Mouse (Mus musculus) midbrain, embryonic 13.5 days (tissue): ENCODE measurements at regions not wholly inside any gene's neighbourhood (a gene's known extent, or its start where the extent isn't known, plus 50 kb on each side); places are given as distances from the start of the nearest gene placed in this dataset.

Source experiments
- ATAC-seq: fragments of 200-750 bp; cut with Nextera tagmentation; 2 replicates; pipeline ENCODE4 v1.8.0; 2017; ENCODE audit warnings: mild to moderate bottlenecking, moderate TSS enrichment, moderate library complexity
- H3K27ac ChIP-seq: fragments of 300-500 bp; sonication (generic); 2 replicates; pipeline ENCODE4 v1.5.1; 2015; ENCODE audit warnings: inconsistent platforms, mild to moderate bottlenecking, moderate library complexity
- H3K27me3 ChIP-seq: fragments of 300-500 bp; sonication (generic); 2 replicates; pipeline ENCODE4 v1.6.1; 2015; ENCODE audit warnings: mild to moderate bottlenecking, inconsistent platforms
- H3K36me3 ChIP-seq: fragments of 300-500 bp; sonication (generic); 2 replicates; pipeline ENCODE4 v1.6.1; 2015; ENCODE audit warnings: mild to moderate bottlenecking, inconsistent platforms
- H3K4me1 ChIP-seq: fragments of 300-500 bp; sonication (generic); replicated peaks from 2 replicates; pipeline ENCODE4 v1.6.1; 2015; ENCODE audit warnings: inconsistent platforms
- H3K4me2 ChIP-seq: fragments of 300-500 bp; sonication (generic); replicated peaks from 2 replicates; pipeline ENCODE4 v1.6.1; 2015; ENCODE audit warnings: moderate library complexity, mild to moderate bottlenecking, inconsistent platforms
- H3K4me3 ChIP-seq: fragments of 300-500 bp; sonication (generic); replicated peaks from 2 replicates; pipeline ENCODE4 v1.5.1; 2015; ENCODE audit warnings: mild to moderate bottlenecking, inconsistent platforms
- H3K9ac ChIP-seq: fragments of 300-500 bp; sonication (generic); replicated peaks from 2 replicates; pipeline ENCODE4 v1.6.1; 2015; ENCODE audit warnings: mild to moderate bottlenecking, inconsistent platforms
- H3K9me3 ChIP-seq: fragments of 300-500 bp; sonication (generic); 2 replicates; pipeline ENCODE4 v1.6.1; 2016; ENCODE audit warnings: mild to moderate bottlenecking, inconsistent platforms
- WGBS: fragments of 180-500 bp; shearing (Covaris S2); methylation state at CpG from one replicate; pipeline ENCODE4 v1.1.7; 2015; 5-methylcytosine and 5-hydroxymethylcytosine counted together

DNA sequence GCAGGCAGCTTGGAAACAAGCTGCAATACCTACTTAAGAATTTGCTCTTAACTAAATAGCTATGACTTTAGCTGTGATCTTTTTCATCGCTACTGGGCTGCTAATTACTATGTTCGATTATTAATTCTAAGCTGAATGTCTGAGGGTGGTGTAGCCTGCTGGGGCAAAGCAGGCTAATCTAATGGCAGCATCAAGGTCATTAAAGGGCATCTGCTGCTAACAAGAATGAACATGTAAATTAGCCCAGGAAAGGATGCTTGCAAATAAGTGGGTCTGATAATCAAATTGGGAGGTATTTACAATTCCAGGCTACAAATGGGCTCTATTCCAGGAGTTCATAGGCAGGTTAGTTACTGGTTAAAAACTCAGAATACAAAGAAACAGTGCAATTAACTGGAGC, 327.5 kb upstream of the Gcfc2 start:
- no peaks in the 10 kb centered on the region for H3K36me3 ChIP-seq
- H3K9ac ChIP-seq: no peak overlapping the region
- H3K27me3 ChIP-seq: no peaks in the 10 kb centered on the region
- H3K4me2 ChIP-seq: no peak overlapping the region
- H3K4me1 ChIP-seq: peaks cover 11% of the 10 kb centered on the region; the same call in 1 of the 2 replicates
- no peak for ATAC-seq
- no peak overlapping the region for H3K4me3 ChIP-seq
- WGBS: 48% methylated on average over 2 of the region's 2 CpGs
- no peak overlapping the region for H3K27ac ChIP-seq
- no peaks in the 10 kb centered on the region for H3K9me3 ChIP-seq

DNA sequence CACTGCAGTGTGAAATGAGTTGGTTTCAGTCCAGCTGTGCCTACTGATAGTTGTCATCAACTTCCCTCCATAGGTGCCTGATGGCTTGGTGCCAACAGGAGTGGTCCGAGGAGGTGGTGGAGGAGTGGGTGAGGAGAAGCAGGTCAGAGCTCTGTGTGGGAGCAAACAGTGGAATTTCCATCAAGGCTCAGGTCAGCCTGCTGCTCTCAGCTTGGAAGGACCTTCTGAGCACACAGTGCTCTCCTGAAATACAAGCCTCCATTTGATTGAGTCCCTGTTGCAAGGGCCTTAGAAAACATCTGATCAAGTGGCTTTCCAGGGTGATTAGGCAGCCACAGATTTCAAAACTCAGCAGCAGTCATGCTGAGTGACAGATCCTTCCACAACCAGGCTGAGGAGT, 314.8 kb upstream of the Gcfc2 start:
- 64% methylated on average over 1 of the region's 1 CpGs for WGBS

DNA sequence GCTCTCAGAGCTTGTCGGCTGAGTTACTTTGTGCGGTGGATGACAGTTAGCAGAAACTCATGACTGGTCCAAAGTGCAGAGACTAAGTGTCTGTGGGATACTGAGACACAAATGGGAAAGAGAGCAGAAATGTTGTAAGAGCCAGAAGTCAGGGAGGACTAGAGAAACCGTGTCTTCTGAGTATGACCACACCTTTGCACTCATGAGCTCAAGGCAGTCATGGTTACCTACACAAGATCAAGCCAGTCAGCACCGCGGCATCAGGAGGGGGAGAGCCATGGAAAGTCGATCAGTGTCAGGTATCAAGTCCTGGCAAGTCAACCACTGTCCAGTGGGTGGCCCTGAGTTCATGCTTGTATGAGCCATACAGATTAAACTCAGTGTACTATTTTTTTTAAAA, 311.5 kb upstream of the Gcfc2 start:
- Histone ChIP-seq H3K4me1 (no peaks in the 10 kb centered on the region), H3K4me2 (no peak overlapping the region), H3K9ac (no peak overlapping the region), H3K27me3 (no peaks in the 10 kb centered on the region), H3K4me3 (no peak overlapping the region), H3K36me3 (no peaks in the 10 kb centered on the region), H3K9me3 (no peaks in the 10 kb centered on the region), H3K27ac (no peak overlapping the region)
- no peak for ATAC-seq
- WGBS: 95% methylated on average over 6 of the region's 6 CpGs

More for the DNA sequence above, 314.8 kb upstream of the Gcfc2 start:
- H3K36me3 ChIP-seq: no peaks in the 10 kb centered on the region
- H3K4me2 ChIP-seq: no peak overlapping the region
- H3K27ac ChIP-seq: no peak overlapping the region
- H3K9ac ChIP-seq: no peak overlapping the region
- H3K4me3 ChIP-seq: no peak overlapping the region
- H3K9me3 ChIP-seq: no peaks in the 10 kb centered on the region
- no peak for ATAC-seq
- H3K4me1 ChIP-seq: no peaks in the 10 kb centered on the region
- H3K27me3 ChIP-seq: no peaks in the 10 kb centered on the region

DNA sequence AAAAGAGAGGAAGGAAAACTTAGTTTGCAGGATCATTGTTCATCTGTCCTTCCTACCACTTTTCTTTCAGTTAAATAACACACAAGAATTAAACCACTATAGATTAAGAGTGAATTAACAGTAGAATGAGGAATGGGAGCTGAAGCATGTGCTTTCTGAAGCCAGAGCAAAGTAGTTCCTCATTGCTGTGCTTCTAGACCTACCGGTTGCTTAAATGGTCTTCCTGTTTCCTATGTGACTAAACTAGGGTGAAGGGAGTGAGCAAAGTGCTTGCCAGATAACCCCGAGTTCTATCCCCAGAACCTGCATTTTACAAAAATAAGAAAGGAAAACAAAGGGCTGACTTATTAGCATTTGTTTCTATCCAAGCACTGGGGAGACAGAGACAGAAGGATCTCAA, 305.5 kb upstream of the Gcfc2 start:
- no peak overlapping the region for H3K4me2 ChIP-seq
- ATAC-seq: no peak
- H3K9me3 ChIP-seq: no peaks in the 10 kb centered on the region
- H3K4me3 ChIP-seq: no peak overlapping the region
- H3K9ac ChIP-seq: no peak overlapping the region
- no peaks in the 10 kb centered on the region for H3K27me3 ChIP-seq
- no peak overlapping the region for H3K27ac ChIP-seq
- H3K36me3 ChIP-seq: no peaks in the 10 kb centered on the region
- H3K4me1 ChIP-seq: no peaks in the 10 kb centered on the region
- WGBS: 77% methylated on average over 2 of the region's 2 CpGs

DNA sequence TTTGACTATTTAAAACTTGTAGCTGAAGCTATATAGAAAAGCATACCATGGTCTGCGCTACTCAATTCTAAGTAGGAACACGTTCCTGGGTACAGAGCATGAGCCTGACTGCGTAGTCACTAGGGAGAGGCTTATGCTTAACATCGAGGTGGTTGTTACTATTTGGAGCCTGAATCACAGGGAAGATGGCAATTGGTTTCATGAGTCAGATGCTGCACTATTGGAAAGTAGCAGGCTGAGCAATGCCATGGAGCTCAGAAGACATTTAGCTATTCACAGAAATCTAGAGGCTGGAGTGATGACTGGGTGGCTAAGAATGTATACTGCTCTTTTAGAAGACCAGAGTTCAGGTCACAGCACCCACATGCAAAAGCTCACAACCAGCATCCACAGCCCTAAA, 302.4 kb upstream of the Gcfc2 start:
- no peak overlapping the region for H3K4me2 ChIP-seq
- 94% methylated on average over 4 of the region's 4 CpGs for WGBS
- H3K4me1 ChIP-seq: no peaks in the 10 kb centered on the region
- H3K4me3 ChIP-seq: no peak overlapping the region
- H3K36me3 ChIP-seq: no peaks in the 10 kb centered on the region
- H3K27me3 ChIP-seq: no peaks in the 10 kb centered on the region
- no peak for ATAC-seq
- no peaks in the 10 kb centered on the region for H3K9me3 ChIP-seq
- no peak overlapping the region for H3K27ac ChIP-seq
- H3K9ac ChIP-seq: no peak overlapping the region

DNA sequence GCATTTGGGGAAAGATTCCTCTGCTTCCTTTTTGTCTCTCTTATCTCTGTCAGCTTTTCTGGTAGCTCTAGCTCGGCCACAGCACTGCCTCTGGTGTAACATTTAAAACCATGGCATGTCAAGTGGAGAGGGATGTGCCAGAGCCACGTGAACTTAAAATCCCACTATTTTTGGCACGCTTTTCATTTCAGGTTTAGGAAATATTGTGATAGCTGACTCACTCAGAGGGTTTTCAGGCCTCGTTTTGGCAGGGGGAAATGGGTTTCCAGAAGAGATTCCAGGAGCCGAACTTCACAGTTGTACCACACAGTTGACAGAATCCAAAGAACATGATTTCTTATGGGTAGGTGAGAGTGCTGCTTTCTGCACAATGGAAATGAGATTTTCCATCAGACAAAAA, 300.8 kb upstream of the Gcfc2 start:
- H3K9me3 ChIP-seq: no peaks in the 10 kb centered on the region
- no peak for ATAC-seq
- WGBS: 83% methylated on average over 5 of the region's 5 CpGs
- no peak overlapping the region for H3K9ac ChIP-seq
- H3K4me3 ChIP-seq: no peak overlapping the region
- H3K4me1 ChIP-seq: no peaks in the 10 kb centered on the region
- H3K27ac ChIP-seq: no peak overlapping the region
- H3K4me2 ChIP-seq: no peak overlapping the region
- H3K36me3 ChIP-seq: no peaks in the 10 kb centered on the region
- no peaks in the 10 kb centered on the region for H3K27me3 ChIP-seq

DNA sequence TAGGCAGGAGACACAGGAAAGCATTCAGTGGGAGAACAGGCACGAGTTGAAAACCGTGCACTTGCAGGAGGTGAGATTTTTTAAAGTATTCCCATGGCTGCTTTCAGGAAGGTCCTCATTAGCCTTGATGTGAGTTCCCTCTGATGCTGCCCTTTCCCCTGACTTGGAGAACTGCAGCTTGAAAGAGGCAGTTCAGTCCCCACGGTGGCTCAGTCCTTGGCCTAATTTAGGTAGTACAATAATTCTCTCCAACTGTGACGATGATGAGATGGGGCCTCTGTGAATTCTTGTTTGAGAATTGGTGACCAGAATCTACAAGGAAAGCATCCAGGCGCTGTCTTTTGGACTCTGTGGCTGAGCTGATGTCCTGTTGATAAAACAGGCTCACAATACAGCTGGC, 298.5 kb upstream of the Gcfc2 start:
- Histone ChIP-seq H3K4me3 (no peak overlapping the region), H3K4me2 (no peak overlapping the region), H3K9me3 (no peaks in the 10 kb centered on the region), H3K36me3 (no peaks in the 10 kb centered on the region), H3K27ac (no peak overlapping the region), H3K27me3 (no peaks in the 10 kb centered on the region), H3K9ac (no peak overlapping the region), H3K4me1 (no peaks in the 10 kb centered on the region)
- ATAC-seq: 0 out of 2 replicates have a peak, but pooled peaks have one; percentile 45
- 70% methylated on average over 5 of the region's 5 CpGs for whole genome bisulfite sequencing

DNA sequence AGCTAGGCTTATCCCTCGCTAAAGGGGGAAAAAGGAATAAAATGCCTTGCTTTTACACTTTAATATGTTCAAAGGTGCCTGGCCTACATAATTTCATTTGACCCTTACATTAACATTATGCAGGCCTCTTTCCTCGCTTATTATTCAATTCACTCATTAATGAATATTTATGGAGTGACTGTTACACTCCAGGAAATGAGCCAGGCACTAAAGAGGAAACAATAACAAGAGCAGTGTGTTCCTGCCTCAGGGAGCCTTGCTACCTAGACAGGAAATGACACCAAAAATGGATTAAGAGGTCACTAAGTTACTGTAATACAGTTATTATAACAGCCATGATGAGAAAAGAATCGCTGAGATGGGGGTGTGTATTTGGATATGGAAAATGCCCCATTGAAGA, 289.9 kb upstream of the Gcfc2 start:
- Histone ChIP-seq H3K36me3 (no peaks in the 10 kb centered on the region), H3K4me3 (no peak overlapping the region), H3K4me2 (no peak overlapping the region), H3K9me3 (no peaks in the 10 kb centered on the region), H3K27me3 (no peaks in the 10 kb centered on the region), H3K9ac (no peak overlapping the region), H3K27ac (no peak overlapping the region), H3K4me1 (peaks cover 8% of the 10 kb centered on the region; the same call in 1 of the 2 replicates)
- WGBS: 63% methylated on average over 3 of the region's 3 CpGs
- 0 out of 2 replicates have a peak, but pooled peaks have one; percentile 9 for ATAC-seq

DNA sequence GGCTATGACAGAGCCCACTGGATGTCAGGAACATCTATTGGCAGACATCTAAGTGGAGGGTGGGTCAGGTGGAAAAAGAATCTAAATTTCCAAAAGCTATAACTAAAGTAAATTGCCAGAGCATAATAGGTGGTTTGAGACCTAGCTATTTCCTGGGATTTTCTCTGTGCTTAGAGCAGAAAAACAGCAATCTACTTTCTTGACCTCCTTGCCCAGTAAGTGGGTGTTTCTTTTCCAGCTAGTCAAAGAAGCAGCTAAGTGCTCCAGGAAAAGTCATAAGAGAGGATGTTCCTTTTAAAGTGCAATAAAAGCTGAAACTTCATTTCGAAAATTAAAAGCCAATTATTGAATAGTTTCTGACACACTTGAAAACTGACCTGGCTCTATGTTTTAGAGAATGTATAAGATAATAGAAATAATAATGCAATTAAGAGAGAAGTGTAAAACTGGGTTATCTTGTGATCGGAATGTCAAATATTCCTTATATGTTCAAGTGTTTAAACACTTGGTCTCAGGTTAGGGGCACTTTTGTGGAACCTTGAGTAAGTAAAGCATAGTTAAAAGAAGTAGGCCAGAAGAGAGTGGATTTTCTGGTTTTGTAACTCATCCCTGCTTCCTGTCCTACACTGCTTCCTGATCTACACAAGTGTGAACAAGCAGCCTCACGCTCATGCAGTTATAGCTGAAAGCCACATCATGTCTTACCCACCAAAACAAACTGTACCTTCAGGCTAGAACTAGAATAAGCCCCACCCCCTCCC, 275.7 kb upstream of the Gcfc2 start:
- no peaks in the 10 kb centered on the region for H3K27me3 ChIP-seq
- H3K4me2 ChIP-seq: no peak overlapping the region
- H3K27ac ChIP-seq: no peak overlapping the region
- no peak for ATAC-seq
- no peak overlapping the region for H3K9ac ChIP-seq
- H3K4me1 ChIP-seq: no peaks in the 10 kb centered on the region
- no peaks in the 10 kb centered on the region for H3K9me3 ChIP-seq
- H3K36me3 ChIP-seq: no peaks in the 10 kb centered on the region
- no peak overlapping the region for H3K4me3 ChIP-seq
- WGBS: 92% methylated on average over 3 of the region's 3 CpGs

DNA sequence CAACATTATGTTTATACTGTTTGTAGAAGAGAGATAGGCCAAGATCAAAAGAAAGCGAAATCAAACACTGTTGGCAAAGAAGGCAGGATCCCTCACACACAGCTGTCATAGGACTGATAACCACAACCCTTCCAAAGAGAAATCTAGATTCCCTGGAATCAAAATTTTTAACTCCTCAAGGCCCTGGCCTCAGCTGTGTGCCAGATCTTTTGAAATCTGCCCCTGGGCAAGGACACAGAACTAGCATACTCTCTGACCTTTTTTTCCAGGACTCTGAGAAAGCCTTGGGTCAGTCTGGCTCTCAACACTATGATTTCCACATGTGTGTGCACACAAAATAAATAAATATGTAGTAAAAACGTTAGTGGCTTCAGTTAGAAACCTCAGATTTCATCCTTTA, 271.6 kb upstream of the Gcfc2 start:
- WGBS: 70% methylated on average over 2 of the region's 2 CpGs
- Histone ChIP-seq H3K4me2 (no peak overlapping the region), H3K9me3 (no peaks in the 10 kb centered on the region), H3K27me3 (no peaks in the 10 kb centered on the region), H3K27ac (no peak overlapping the region), H3K9ac (no peak overlapping the region), H3K4me1 (no peaks in the 10 kb centered on the region), H3K4me3 (no peak overlapping the region), H3K36me3 (no peaks in the 10 kb centered on the region)
- no peak for ATAC-seq

DNA sequence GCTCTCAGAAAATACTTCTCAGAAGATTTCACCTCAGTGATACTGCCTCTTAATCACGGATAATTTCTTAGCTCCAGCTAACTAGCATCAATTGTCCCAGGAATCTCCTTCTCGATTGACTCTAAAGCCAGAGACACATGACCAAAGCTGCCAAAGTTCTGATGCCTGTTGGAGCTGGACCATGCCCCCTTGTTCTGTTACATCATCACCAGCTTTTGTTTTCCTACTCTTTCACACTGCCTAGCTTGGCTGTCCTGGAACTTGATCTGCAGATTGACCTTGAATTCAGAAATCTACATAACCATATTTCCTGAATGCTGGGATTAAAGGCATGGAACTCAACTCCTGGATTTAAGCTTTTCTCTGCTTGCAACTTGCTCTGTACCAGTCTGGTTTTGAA, 268.3 kb upstream of the Gcfc2 start:
- Histone ChIP-seq H3K4me3 (no peak overlapping the region), H3K9ac (no peak overlapping the region), H3K4me2 (no peak overlapping the region), H3K9me3 (no peaks in the 10 kb centered on the region), H3K27me3 (no peaks in the 10 kb centered on the region), H3K27ac (no peak overlapping the region), H3K4me1 (peaks cover 5% of the 10 kb centered on the region; the same call in 1 of the 2 replicates), H3K36me3 (no peaks in the 10 kb centered on the region)
- 93% methylated on average over 2 of the region's 2 CpGs for WGBS
- ATAC-seq: no peak

DNA sequence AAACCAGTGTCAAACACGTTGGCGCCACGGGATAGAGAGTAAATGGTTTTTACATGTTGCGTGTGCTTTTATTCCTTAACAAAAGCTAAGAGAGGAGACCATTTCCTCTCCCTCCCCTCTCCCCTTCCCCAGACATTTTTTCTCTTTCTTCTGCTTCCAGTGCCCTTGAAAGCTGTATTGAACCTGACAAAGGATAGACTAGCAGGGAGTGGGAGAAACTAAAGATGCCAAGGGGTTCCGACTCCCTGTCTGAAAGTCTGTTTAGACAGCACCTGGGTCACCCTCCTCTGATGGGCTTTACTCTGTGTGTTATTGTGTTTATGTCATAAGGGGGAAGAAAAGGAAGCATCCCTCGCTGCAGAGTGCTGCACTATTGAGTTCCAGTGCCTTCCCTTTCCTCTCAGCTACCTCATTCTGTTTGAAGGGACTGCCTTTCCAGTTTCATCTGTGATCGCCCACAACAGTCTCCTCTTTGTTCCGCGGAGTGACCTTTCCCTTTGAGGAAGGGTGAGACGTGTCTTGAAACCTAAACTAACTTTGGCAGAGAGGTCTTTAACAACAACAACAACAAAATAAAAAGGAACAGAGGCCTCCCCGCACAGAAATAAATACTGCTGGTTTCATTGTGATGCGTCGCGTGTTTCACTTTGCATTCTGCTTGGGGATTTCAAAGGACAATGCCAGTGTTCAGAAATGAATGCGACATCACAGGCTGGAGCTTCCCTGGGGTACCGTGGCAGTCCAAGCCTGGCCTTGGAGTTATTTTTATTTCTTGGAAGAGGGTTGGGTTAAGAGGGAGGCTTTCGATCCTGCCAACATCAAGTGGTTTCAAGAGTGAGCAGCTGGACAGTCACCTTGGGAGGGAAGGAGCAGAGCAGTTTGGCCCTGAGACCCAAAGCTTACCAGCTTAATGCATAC, 262.7 kb upstream of the Gcfc2 start:
- H3K4me1 ChIP-seq: peaks cover 17% of the 10 kb centered on the region
- peak overlapping the region; percentile 82 for H3K27ac ChIP-seq
- H3K9ac ChIP-seq: no peak overlapping the region; the same call in 1 of the 2 replicates
- H3K27me3 ChIP-seq: no peaks in the 10 kb centered on the region
- no peaks in the 10 kb centered on the region for H3K36me3 ChIP-seq
- no peak overlapping the region for H3K4me3 ChIP-seq
- peak; percentile 92 for ATAC-seq
- 21% methylated on average over 17 of the region's 17 CpGs for WGBS
- no peaks in the 10 kb centered on the region for H3K9me3 ChIP-seq
- H3K4me2 ChIP-seq: peak overlapping the region; percentile 30
